Mouse (Mus musculus) T-helper 17 cell (primary cell): ENCODE results near the gene Tmem56.

Experiments used
- in situ Hi-C, 2 experiments: fragments of 300-600 bp; cut with MboI, MseI; formaldehyde crosslinking; loops; 1 replicate in 1 of 2; 2 replicates in 1 of 2; pipeline ENCODE4 v1.15.1; 2025; ENCODE audit warnings: high pct_unique_total_duplicates in 2 of 2

Tmem56 gene

DNA sequence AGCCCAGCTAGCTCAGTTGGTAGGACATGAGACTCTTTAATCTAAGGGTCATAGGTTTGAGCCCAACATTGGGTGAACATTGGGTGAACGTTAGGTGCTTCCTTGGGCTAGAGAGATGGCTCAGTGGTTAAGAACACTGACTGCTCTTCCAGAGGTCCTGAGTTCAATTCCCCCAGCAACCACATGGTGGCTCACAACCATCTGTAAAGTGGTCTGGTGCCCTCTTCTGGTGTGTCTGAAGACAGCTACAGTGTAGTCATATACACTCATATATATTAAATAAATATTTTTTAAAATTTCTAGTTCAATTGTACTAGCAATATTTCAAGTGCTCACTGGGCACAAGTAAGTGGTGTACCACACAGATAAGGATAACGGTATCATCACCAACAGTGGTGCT, 4.3 kb upstream of the Tmem56 start:
- in situ Hi-C loops, result loop anchor here in 1 of 2 experiments (25.0 kb wide), 1 partner anchor 1500 kb away; the partner anchor contains the start of gene Ptbp2

DNA sequence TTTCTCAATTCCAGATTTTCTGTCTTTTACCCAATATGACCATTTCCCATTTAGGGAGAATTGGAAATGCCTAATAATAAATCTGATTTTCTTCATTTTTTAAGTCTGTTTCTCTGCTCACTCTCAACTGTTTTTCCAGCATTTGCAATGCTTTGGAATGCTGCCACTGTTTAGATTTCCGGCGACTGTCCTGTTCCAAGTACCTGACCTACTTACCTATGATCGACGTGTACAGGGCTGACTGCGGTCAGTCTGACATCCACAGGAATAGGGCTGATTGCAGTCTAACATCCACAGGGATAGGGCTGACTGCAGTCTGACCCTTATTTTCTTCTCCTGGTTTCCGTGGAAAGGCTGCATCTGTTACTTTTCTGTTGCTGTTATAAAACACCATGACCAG, 2.3 kb upstream of the Tmem56 start:
- in situ Hi-C loops, result loop anchor here in 1 of 2 experiments (25.0 kb wide), 1 partner anchor 1498 kb away; the partner anchor contains the start of gene Ptbp2

GRCm38 (mm10) chr3:121279679-121280078, 3.2 kb downstream of the Tmem56 start:
- in situ Hi-C loops, result loop anchor here in 1 of 2 experiments (25.0 kb wide), 1 partner anchor 1492 kb away; the partner anchor contains the start of gene Ptbp2

DNA sequence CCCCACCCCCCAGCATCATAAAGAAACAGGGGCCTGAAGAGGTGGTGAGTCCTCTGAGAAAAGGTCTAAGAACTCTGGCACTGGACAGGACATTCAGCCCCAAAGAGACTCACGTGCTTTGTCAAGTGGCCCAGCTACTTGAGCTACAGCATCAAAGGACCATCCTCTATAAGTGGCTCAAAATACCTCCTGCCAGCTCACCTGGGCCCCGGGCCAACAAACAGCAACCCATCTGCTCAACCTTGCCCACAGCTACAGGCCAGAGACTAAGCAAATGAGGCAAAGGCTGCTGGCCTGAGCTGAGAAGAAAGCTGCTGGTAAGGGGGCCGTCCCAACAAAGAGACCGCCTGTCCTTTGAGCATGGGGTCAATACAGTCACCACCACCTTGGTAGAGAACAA, 5.3 kb downstream of the Tmem56 start:
- in situ Hi-C loops, result loop anchor here in 1 of 2 experiments (25.0 kb wide), 1 partner anchor 1490 kb away; the partner anchor contains the start of gene Ptbp2

GRCm38 (mm10) chr3:121277009-121277408, 5.9 kb downstream of the Tmem56 start:
- in situ Hi-C loops, result loop anchor here in 1 of 2 experiments (25.0 kb wide), 1 partner anchor 1490 kb away; the partner anchor contains the start of gene Ptbp2

DNA sequence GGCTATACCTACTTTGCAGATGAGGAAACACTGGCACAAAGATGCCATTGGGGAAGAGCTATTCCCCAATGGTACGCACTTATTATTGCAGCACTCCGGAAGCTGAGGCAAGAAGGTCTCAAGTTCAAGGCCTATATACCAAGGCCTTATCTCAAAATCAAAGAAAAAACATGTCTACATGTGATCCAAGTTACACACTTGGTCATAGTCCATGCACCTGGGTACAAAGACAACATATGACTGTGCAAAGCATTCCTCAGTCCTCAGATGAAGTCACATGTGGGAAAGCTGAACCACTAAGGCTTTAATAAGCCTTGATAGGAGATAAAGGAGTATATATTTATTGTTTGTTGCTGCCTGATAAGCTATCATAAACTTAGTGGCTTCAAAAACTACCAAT, 8.9 kb downstream of the Tmem56 start:
- in situ Hi-C loops, result no loop called here

GRCm38 (mm10) chr3:121272577-121272976, 10.3 kb downstream of the Tmem56 start:
- in situ Hi-C loops, result no loop called here

DNA sequence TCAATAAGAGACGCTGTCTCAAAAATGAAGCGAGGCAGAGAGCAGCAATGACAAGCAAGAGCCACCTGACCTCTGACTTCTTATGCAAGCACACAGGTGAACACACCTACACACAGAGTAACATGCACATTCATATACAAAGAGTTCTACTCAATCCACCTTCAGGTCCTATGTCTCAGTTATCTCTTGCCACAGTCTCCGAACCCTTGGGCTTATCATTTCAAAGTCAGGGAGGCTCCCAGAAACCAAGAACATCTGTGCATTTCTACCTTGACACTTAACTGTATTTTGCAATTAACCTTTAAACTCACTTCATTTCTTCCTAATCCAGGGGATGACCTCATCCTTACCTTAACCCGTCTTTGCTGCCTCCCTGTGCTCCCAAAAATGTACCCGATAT, 15.6 kb downstream of the Tmem56 start:
- in situ Hi-C loops, result no loop called here

DNA sequence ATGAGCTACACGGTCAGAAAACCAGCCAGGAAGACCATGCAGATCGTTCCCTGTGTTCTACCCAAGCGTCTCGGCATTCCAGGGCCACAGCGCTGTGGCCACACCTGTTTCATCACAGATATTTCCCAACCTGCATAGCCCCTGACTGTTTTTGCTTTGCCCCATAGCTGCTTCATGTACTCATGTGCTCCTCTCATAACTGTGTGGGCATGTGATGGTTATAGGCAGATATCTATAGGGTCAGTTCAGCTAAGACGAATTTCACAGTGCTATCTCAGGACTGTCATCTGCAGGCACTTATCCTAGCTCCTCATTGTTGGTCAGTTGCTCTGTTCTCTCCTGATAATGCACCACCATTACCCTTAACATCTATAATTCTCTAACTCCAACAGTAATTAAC, 18.7 kb downstream of the Tmem56 start:
- in situ Hi-C loops, result no loop called here

DNA sequence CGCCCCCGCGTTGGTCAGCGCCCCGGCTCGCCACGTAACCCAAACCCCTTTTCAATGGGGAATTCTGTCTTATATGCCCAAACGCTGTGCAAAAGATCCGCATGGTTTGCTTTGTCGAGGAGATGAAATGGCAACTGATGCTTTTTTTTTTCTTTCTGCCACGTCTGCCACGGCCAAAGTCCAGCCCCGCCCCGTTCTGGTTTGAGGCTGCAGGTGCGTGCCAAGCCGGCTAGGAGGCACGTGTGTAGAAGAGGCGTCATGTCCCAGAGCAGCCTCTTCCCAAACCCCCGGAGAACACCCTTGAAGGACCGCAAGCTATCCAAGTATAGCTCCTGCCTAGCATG, 19.7 kb downstream of the Tmem56 start:
- in situ Hi-C loops, result no loop called here

GRCm38 (mm10) chr3:121262521-121263204, 20.2 kb downstream of the Tmem56 start:
- in situ Hi-C loops, result no loop called here

DNA sequence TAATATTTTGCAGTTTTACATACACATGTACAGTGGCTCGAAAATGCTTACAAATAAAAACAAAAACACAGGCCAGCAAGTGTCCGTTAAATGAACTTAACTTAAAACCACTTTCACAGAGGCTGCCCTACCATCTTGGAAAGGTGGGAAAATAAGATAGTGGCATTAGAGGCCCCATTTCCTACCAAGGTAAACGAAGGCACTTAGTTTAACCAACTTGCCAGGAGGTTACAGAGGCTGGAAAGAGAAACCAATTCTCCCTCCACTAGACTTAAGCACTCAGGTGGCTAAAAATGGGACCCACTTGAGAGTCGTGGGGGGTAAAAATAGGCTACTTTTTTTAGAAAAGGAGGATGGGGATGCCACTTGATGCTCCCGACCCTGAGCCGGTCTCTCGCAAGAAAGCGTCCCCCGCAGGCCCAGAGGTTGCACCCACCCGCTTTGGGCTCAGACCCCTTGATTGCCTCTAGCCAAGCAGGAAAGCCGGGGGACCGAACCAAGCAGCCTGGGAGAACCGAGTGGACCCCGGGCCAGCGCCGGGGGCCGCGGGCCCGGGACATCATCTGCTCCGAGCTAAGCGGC, 20.9 kb downstream of the Tmem56 start:
- in situ Hi-C loops, result no loop called here

DNA sequence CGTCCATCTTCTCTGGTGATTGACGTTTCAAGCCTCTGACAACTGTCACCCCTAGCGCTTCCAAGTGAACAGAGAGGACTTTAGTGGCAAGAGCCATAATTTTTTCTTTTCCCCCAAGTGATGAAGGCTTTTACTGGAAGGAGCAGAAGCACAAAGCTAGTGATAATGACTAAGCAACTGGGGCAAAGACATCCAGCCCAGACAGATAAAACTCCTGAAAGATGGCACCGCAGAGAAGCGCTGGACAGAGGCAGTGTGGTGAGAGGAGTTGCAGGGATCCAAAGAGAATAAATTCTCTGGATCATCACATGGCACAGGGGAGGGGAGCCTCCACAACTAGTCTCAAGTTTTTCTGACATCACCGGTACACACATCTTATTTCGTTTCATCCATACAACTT, 21.6 kb downstream of the Tmem56 start:
- in situ Hi-C loops, result no loop called here

DNA sequence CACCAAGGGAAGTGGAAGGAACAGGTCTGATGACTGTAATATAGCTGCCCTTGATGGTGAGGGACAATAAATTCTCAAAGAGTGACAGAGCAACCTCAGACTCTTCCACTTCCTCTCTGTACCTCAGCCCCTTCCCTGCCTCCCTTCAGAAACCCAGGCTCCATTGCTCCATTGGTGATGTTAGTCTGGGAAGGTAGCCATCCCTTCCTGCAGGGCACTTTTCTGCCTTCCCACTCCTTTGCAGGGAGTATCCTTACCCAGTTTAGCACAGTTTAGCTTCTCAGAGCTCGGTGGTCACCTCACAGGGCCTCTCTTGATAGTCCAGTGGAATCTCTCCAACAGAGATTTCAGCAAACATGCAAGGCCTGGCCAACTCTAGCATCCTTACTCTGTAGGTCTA, 22.1 kb downstream of the Tmem56 start:
- in situ Hi-C loops, result no loop called here

GRCm38 (mm10) chr3:121260041-121260440, 22.9 kb downstream of the Tmem56 start:
- in situ Hi-C loops, result no loop called here

- in situ Hi-C loops, result loop anchor here in 1 of 2 experiments (5.0 kb wide), 1 partner anchor 86 kb away; the partner anchor contains the start of gene Rwdd3
These were observed 24.1 kb downstream of the Tmem56 start for GRCm38 (mm10) chr3:121258521-121259478.

DNA sequence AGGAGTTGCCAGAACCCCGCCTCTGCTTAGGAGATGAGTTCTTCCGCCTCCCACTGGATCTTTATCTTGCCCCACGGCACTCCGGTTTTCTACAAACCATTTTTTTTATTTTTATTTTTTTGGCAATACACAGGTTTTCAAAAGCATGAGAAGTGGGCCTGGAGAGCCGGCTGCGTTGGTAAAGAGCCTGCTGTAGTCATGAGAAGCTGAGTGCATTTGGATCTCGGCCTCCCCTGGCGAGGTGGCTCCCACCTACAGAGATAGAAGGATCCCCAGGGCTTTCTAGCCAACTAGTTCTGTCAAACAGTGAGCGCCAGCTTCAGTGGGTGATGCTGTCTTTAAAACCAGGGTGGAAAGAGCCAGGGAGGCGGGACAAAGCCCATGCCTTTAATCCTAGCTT, 25.5 kb downstream of the Tmem56 start:
- in situ Hi-C loops, result loop anchor here in 1 of 2 experiments (5.0 kb wide), 1 partner anchor 85 kb away; the partner anchor contains the start of gene Rwdd3

DNA sequence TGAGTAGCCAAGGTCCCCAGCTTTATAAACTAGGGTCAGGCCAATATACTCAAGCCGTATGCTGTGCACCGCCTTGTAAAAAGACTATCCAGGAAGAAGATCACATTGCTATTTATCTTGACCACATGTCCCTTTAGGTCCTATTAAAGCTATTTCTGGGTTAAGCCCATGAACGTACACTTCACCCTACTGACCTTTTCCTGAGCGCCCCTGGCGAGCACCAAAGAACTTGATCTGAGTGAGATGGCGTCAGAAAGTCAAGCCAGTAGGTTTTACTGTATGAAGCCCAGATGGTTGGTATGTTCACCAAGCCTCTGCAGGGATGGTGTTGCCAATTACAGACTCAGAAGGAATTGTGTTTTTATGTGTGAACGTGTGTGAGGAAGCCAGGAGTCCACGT, 26.8 kb downstream of the Tmem56 start:
- in situ Hi-C loops, result loop anchor here in 1 of 2 experiments (5.0 kb wide), 1 partner anchor 84 kb away; the partner anchor contains the start of gene Rwdd3

DNA sequence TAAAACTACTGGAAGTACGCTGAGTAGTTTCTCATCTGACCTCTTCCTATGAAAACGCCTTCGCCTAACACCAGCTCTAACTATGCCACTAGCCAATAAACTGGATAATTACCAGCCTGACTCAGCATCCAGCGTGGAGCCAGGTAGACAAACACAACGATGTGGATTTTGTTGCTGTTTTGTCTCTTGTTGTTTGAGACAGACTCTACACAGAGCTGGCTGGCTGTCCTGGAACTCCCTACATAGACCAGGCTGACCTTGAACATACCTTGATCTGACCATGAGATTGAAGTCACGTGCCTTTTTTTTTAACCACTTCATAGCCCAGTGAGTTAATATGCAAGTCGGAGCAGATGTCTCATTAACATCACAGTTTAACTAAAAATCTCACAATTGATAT, 27.4 kb downstream of the Tmem56 start:
- in situ Hi-C loops, result loop anchor here in 1 of 2 experiments (5.0 kb wide), 1 partner anchor 83 kb away; the partner anchor contains the start of gene Rwdd3

DNA sequence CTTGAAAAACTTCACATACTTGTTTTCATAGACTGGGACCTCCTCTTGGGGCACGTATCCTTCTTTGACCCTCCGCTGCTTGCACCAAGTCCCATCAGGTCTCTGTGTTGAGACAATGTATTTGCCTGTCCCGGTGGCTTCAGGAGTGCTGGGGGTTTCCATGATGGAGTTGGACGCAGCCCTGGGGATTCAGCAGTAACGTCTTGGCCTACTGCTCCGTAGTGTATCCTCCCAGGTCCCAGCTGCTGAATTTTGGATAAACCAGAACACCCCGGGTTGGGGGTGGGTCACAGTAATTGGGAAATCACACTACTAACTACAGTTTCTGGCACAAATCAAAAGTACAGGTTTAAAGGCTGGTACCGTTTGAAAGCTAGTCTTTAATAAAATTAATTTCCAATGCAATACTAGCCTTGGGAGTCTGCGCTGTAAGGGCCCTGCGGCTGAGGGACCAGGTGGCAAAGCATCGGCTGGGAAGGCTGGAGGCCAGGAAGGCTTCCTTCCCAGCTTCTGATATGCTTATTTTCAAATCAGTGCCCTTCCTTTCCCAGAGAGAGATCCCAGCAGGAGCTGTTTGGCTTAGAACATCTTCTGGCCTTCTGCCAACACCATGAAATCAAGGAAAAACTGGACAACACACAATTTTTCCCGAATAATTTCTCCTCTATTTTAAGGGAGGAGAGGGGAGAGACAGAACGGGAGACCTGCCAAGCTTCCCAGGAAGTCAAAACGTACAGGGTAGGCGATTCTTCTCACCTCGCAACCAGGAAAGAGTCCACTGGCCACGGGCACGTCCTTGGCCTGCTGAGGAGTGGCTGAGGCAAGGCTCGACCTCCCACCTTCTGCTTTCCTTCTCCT, 32.1 kb downstream of the Tmem56 start:
- in situ Hi-C loops, result no loop called here

- in situ Hi-C loops, result no loop called here
These were observed 32.9 kb downstream of the Tmem56 start for GRCm38 (mm10) chr3:121250048-121250447.
